Mouse (Mus musculus): ENCODE data around the gene 1700109H08Rik. TPM values are rescaled to one million over a fixed set of nuclear protein-coding genes. Genes with fewer than 3 reads are reported as not detected.
"Not testable (repeated sequence)": the region's sequence is repeated elsewhere in the genome, so short reads cannot be mapped to it uniquely, and the experiment has no call there.

Gene 1700109H08Rik
- total RNA-seq, 4 experiments from 2014 or later: 2.7 to 11.1 (median 4.4) TPM

GRCm38 (mm10) chr5:3600298-3600697 is 28.9 kb downstream of the 1700109H08Rik start:
- no peak for DNase-seq

- DNase-seq: no peak
Measured at GRCm38 (mm10) chr5:3600790-3601189, 29.4 kb downstream of the 1700109H08Rik start.

GRCm38 (mm10) chr5:3607114-3607513 is 35.7 kb downstream of the 1700109H08Rik start:
- DNase-seq: peak; percentile 59

- peak; percentile 34 for DNase-seq
Measured at GRCm38 (mm10) chr5:3609241-3609640, 37.9 kb downstream of the 1700109H08Rik start.

GRCm38 (mm10) chr5:3611835-3612234 is 40.5 kb downstream of the 1700109H08Rik start:
- not testable (repeated sequence) for DNase-seq

- DNase-seq: no peak
Measured at GRCm38 (mm10) chr5:3620486-3620885, 49.1 kb downstream of the 1700109H08Rik start.

- no peak for DNase-seq
Measured at GRCm38 (mm10) chr5:3630055-3630454, 58.7 kb downstream of the 1700109H08Rik start.

GRCm38 (mm10) chr5:3631512-3632271 is 60.3 kb downstream of the 1700109H08Rik start:
- no peak for DNase-seq

- DNase-seq: no peak
Measured at GRCm38 (mm10) chr5:3632285-3632684, 60.9 kb downstream of the 1700109H08Rik start.

GRCm38 (mm10) chr5:3633315-3633714 is 61.9 kb downstream of the 1700109H08Rik start:
- DNase-seq: no peak

- no peak for DNase-seq
Measured at GRCm38 (mm10) chr5:3633951-3634350, 62.6 kb downstream of the 1700109H08Rik start.

Other genes with a start within 250 kb of the 1700109H08Rik start
- gene Cdk6, start 230.1 kb upstream of the 1700109H08Rik start, total RNA-seq (2022): 10 to 100 TPM; 21.7 to 28.0 (median 25.8) TPM
- gene Fam133b, start 27.7 kb upstream of the 1700109H08Rik start, total RNA-seq (2022): 10 to 100 TPM; 27.9 to 44.7 (median 32.1) TPM
- 10 to 100 TPM; 29.4 to 42.8 (median 31.9) TPM for gene Pex1, start 24.5 kb downstream of the 1700109H08Rik start, total RNA-seq (2022)
- 10 to 100 TPM in 3 of 4 experiments, 1 to 10 TPM in 1; 9.9 to 14.8 (median 12.6) TPM for gene Rbm48, start 25.0 kb downstream of the 1700109H08Rik start, total RNA-seq (2022)
- not detected for gene Tmbim7, start 79.6 kb downstream of the 1700109H08Rik start, total RNA-seq (2022)
- 100 to 1,000 TPM; 131 to 156 (median 142) TPM for gene Gatad1, start 85.6 kb downstream of the 1700109H08Rik start, total RNA-seq (2022)
- 10 to 100 TPM; 64.7 to 83.4 (median 71.4) TPM for gene Ankib1, start 231.4 kb downstream of the 1700109H08Rik start, total RNA-seq (2022)
- gene Krit1, start 231.6 kb downstream of the 1700109H08Rik start, total RNA-seq (2022): 10 to 100 TPM; 52.7 to 78.7 (median 59.3) TPM